Mouse (Mus musculus) forebrain, embryonic 14.5 days (tissue): ENCODE results near the gene Zbtb20. TPM values are rescaled to one million over a fixed set of nuclear protein-coding genes. Genes with fewer than 3 reads are reported as not detected.
"Not testable (repeated sequence)": the region's sequence is repeated elsewhere in the genome, so short reads cannot be mapped to it uniquely, and the experiment has no call there.

Experiments
- ATAC-seq: fragments of 200-750 bp; cut with Nextera tagmentation; 2 replicates; pipeline ENCODE4 v1.8.0; 2017; ENCODE audit warnings: mild to moderate bottlenecking, moderate library complexity
- DNase-seq: peaks from one replicate; pipeline ENCODE4 v3.0.0-alpha.2; 2015; ENCODE audit warnings: low spot score
- H3K27ac ChIP-seq: fragments of 300-500 bp; sonication (generic); 2 replicates; pipeline ENCODE4 v1.5.1; 2014; ENCODE audit warnings: low read depth, mild to moderate bottlenecking, control low read depth, low read length, moderate library complexity
- H3K27me3 ChIP-seq: fragments of 300-500 bp; sonication (generic); replicated peaks from 2 replicates; pipeline ENCODE4 v1.6.1; 2014; ENCODE audit warnings: low read length, control low read depth, mixed read lengths; ENCODE audit not compliant: control insufficient read depth, insufficient read depth
- H3K36me3 ChIP-seq: fragments of 300-500 bp; sonication (generic); 2 replicates; pipeline ENCODE4 v1.6.1; 2014; ENCODE audit warnings: low read length, control low read depth; ENCODE audit not compliant: control insufficient read depth, insufficient read depth
- H3K4me1 ChIP-seq: fragments of 300-500 bp; sonication (generic); 2 replicates; pipeline ENCODE4 v1.6.1; 2014; ENCODE audit warnings: antibody characterized with exemption, low read length, control low read depth; ENCODE audit not compliant: control insufficient read depth, insufficient read depth
- H3K4me2 ChIP-seq: fragments of 300-500 bp; sonication (generic); 2 replicates; pipeline ENCODE4 v1.6.1; 2014; ENCODE audit warnings: mild to moderate bottlenecking, control low read depth, low read length
- H3K4me3 ChIP-seq: fragments of 300-500 bp; sonication (generic); 2 replicates; pipeline ENCODE4 v1.5.1; 2014; ENCODE audit warnings: low read depth, low read length, control low read depth
- H3K9ac ChIP-seq: fragments of 300-500 bp; sonication (generic); 2 replicates; pipeline ENCODE4 v1.6.1; 2014; ENCODE audit warnings: mild to moderate bottlenecking, low read length, control low read depth, moderate library complexity
- H3K9me3 ChIP-seq: fragments of 300-500 bp; sonication (generic); replicated peaks from 2 replicates; pipeline ENCODE4 v1.6.1; 2016; ENCODE audit warnings: low read length, control low read depth, mixed read lengths; ENCODE audit not compliant: control insufficient read depth
- WGBS: fragments of 180-500 bp; shearing (Covaris S2); extraction: QIAGEN DNeasy Blood & Tissue Kit; methylation state at CpG from one replicate; pipeline ENCODE4 v1.1.7; 2014; 5-methylcytosine and 5-hydroxymethylcytosine counted together
- polyA plus RNA-seq: library from polyadenylated mRNA; unstranded; fragments of >200 nt; fragmentation: Nextera tagmentation; extraction: Ambion mirVana; gene quantifications from 2 replicates; pipeline ENCODE4 v1.2.1, GENCODE M21; 2014

Zbtb20 gene
- polyA plus RNA-seq, 1 experiment from 2014 or later: 41.0 TPM

GRCm38 (mm10) chr16:42914457-42915085 is 38.9 kb downstream of the Zbtb20 start:
- 35% methylated on average over 8 of the region's 8 CpGs for WGBS
- H3K36me3 ChIP-seq: no peaks in the 10 kb centered on the region
- no peak overlapping the region for H3K4me2 ChIP-seq
- DNase-seq: peak; percentile 79
- H3K4me1 ChIP-seq: peaks cover 7% of the 10 kb centered on the region
- H3K9ac ChIP-seq: no peak overlapping the region
- no peaks in the 10 kb centered on the region for H3K27me3 ChIP-seq
- H3K4me3 ChIP-seq: no peak overlapping the region
- H3K9me3 ChIP-seq: no peaks in the 10 kb centered on the region
- peak overlapping the region; percentile 36; the same call in 1 of the 2 replicates for H3K27ac ChIP-seq
- ATAC-seq: peak; percentile 88

- DNase-seq: no peak
- no peaks in the 10 kb centered on the region for H3K27me3 ChIP-seq
- H3K9ac ChIP-seq: no peak overlapping the region
- H3K4me3 ChIP-seq: no peak overlapping the region
- 90% methylated on average over 5 of the region's 5 CpGs for WGBS
- no peaks in the 10 kb centered on the region for H3K9me3 ChIP-seq
- ATAC-seq: no peak
- H3K27ac ChIP-seq: no peak overlapping the region
- H3K4me2 ChIP-seq: no peak overlapping the region
- H3K4me1 ChIP-seq: no peaks in the 10 kb centered on the region
- H3K36me3 ChIP-seq: no peaks in the 10 kb centered on the region
Measured at GRCm38 (mm10) chr16:42919992-42920760, 44.5 kb downstream of the Zbtb20 start.

- Histone ChIP-seq H3K4me3 (no peak overlapping the region), H3K9ac (no peak overlapping the region), H3K9me3 (no peaks in the 10 kb centered on the region), H3K36me3 (no peaks in the 10 kb centered on the region), H3K27me3 (no peaks in the 10 kb centered on the region), H3K4me1 (no peaks in the 10 kb centered on the region), H3K27ac (no peak overlapping the region), H3K4me2 (no peak overlapping the region)
- ATAC-seq: peak; percentile 65; the same call in 1 of the 2 replicates
- WGBS: 31% methylated on average over 4 of the region's 4 CpGs
- peak; percentile 77 for DNase-seq
Measured at GRCm38 (mm10) chr16:42921436-42921835, 45.8 kb downstream of the Zbtb20 start.

- ATAC-seq (no peak), DNase-seq (no peak)
- no peaks in the 10 kb centered on the region for H3K27me3 ChIP-seq
- no peak overlapping the region for H3K4me3 ChIP-seq
- WGBS: 75% methylated on average over 2 of the region's 2 CpGs
- H3K9me3 ChIP-seq: no peaks in the 10 kb centered on the region
- H3K4me1 ChIP-seq: no peaks in the 10 kb centered on the region
- no peaks in the 10 kb centered on the region for H3K36me3 ChIP-seq
- H3K4me2 ChIP-seq: no peak overlapping the region
- no peak overlapping the region for H3K9ac ChIP-seq
- H3K27ac ChIP-seq: no peak overlapping the region
Measured at GRCm38 (mm10) chr16:42938211-42938610, 62.5 kb downstream of the Zbtb20 start.

GRCm38 (mm10) chr16:42947016-42947415 is 71.3 kb downstream of the Zbtb20 start:
- H3K9me3 ChIP-seq: no peaks in the 10 kb centered on the region
- H3K36me3 ChIP-seq: no peaks in the 10 kb centered on the region
- 18% methylated on average over 4 of the region's 4 CpGs for WGBS
- no peak overlapping the region for H3K4me3 ChIP-seq
- H3K4me1 ChIP-seq: 0 out of 2 replicates have a peak, but pooled peaks cover 2% of the 10 kb centered on the region
- H3K9ac ChIP-seq: no peak overlapping the region
- H3K27ac ChIP-seq: no peak overlapping the region
- DNase-seq: peak; percentile 47
- H3K4me2 ChIP-seq: no peak overlapping the region
- no peaks in the 10 kb centered on the region for H3K27me3 ChIP-seq
- ATAC-seq: peak; percentile 50; the same call in 1 of the 2 replicates

GRCm38 (mm10) chr16:42955401-42955800 is 79.7 kb downstream of the Zbtb20 start:
- ATAC-seq, DNase-seq, H3K27ac ChIP-seq, H3K4me1 ChIP-seq, H3K4me3 ChIP-seq, H3K9me3 ChIP-seq, H3K27me3 ChIP-seq, H3K36me3 ChIP-seq, H3K9ac ChIP-seq, H3K4me2 ChIP-seq: not testable (repeated sequence)
- WGBS: 98% methylated on average over 17 of the region's 17 CpGs

GRCm38 (mm10) chr16:42972872-42973271 is 97.2 kb downstream of the Zbtb20 start:
- Histone ChIP-seq H3K27ac (no peak overlapping the region), H3K9ac (no peak overlapping the region), H3K4me1 (no peaks in the 10 kb centered on the region), H3K4me3 (no peak overlapping the region), H3K27me3 (no peaks in the 10 kb centered on the region), H3K9me3 (no peaks in the 10 kb centered on the region), H3K36me3 (no peaks in the 10 kb centered on the region), H3K4me2 (no peak overlapping the region)
- DNase-seq (no peak), ATAC-seq (no peak)
- WGBS: 94% methylated on average over 2 of the region's 2 CpGs

GRCm38 (mm10) chr16:42998896-42999295 is 123.2 kb downstream of the Zbtb20 start:
- no peaks in the 10 kb centered on the region for H3K4me1 ChIP-seq
- H3K27ac ChIP-seq: no peak overlapping the region
- no peak overlapping the region for H3K4me3 ChIP-seq
- no peaks in the 10 kb centered on the region for H3K27me3 ChIP-seq
- H3K36me3 ChIP-seq: no peaks in the 10 kb centered on the region
- H3K4me2 ChIP-seq: no peak overlapping the region
- H3K9me3 ChIP-seq: no peaks in the 10 kb centered on the region
- no peak for DNase-seq
- no peak for ATAC-seq
- 88% methylated on average over 1 of the region's 1 CpGs for whole genome bisulfite sequencing
- no peak overlapping the region for H3K9ac ChIP-seq

- Histone ChIP-seq H3K27ac (no peak overlapping the region), H3K4me1 (no peaks in the 10 kb centered on the region), H3K36me3 (no peaks in the 10 kb centered on the region), H3K4me3 (no peak overlapping the region), H3K9ac (no peak overlapping the region), H3K9me3 (no peaks in the 10 kb centered on the region), H3K27me3 (no peaks in the 10 kb centered on the region), H3K4me2 (no peak overlapping the region)
- 87% methylated on average over 2 of the region's 2 CpGs for WGBS
- ATAC-seq (no peak), DNase-seq (no peak)
Measured at GRCm38 (mm10) chr16:43026351-43026750, 150.7 kb downstream of the Zbtb20 start.
